Mouse (Mus musculus) neural tube, embryonic 11.5 days (tissue): ENCODE results near the gene Def8. TPM values are rescaled to one million over a fixed set of nuclear protein-coding genes. Genes with fewer than 3 reads are reported as not detected.
"Not testable (repeated sequence)": the region's sequence is repeated elsewhere in the genome, so short reads cannot be mapped to it uniquely, and the experiment has no call there.

ENCODE experiments used
- ATAC-seq: fragments of 200-750 bp; cut with Nextera tagmentation; 2 replicates; pipeline ENCODE4 v1.8.0; 2017; ENCODE audit warnings: moderate number of reproducible peaks, mild to moderate bottlenecking, moderate TSS enrichment, moderate library complexity; ENCODE audit not compliant: insufficient read depth, low FRiP score, low TSS enrichment
- DNase-seq: peaks from one replicate; pipeline ENCODE4 v3.0.0-alpha.2; 2015; ENCODE audit warnings: low spot score
- H3K27ac ChIP-seq: fragments of 300-500 bp; sonication (generic); 2 replicates; pipeline ENCODE4 v1.5.1; 2014; ENCODE audit warnings: low read depth, mild to moderate bottlenecking, low read length
- H3K27me3 ChIP-seq: fragments of 300-500 bp; sonication (generic); 2 replicates; pipeline ENCODE4 v1.6.1; 2014; ENCODE audit warnings: mild to moderate bottlenecking, low read length, mixed read lengths; ENCODE audit not compliant: control insufficient read depth, insufficient read depth
- H3K36me3 ChIP-seq: fragments of 300-500 bp; sonication (generic); 2 replicates; pipeline ENCODE4 v1.6.1; 2014; ENCODE audit warnings: mild to moderate bottlenecking, low read length, moderate library complexity, mixed read lengths; ENCODE audit not compliant: control insufficient read depth, insufficient read depth
- H3K4me1 ChIP-seq: fragments of 300-500 bp; sonication (generic); 2 replicates; pipeline ENCODE4 v1.6.1; 2014; ENCODE audit warnings: low read length, mixed read lengths; ENCODE audit not compliant: control insufficient read depth, insufficient read depth
- H3K4me2 ChIP-seq: fragments of 300-500 bp; sonication (generic); 2 replicates; pipeline ENCODE4 v1.6.1; 2014; ENCODE audit warnings: low read depth, mild to moderate bottlenecking, moderate library complexity
- H3K4me3 ChIP-seq: fragments of 300-500 bp; sonication (generic); 2 replicates; pipeline ENCODE4 v1.5.1; 2014; ENCODE audit warnings: low read depth, low read length
- H3K9ac ChIP-seq: fragments of 300-500 bp; sonication (generic); 2 replicates; pipeline ENCODE4 v1.6.1; 2014; ENCODE audit warnings: mild to moderate bottlenecking, low read length
- H3K9me3 ChIP-seq: fragments of 300-500 bp; sonication (generic); 2 replicates; pipeline ENCODE4 v1.6.1; 2016; ENCODE audit warnings: low read length; ENCODE audit not compliant: control insufficient read depth
- WGBS: fragments of 180-500 bp; shearing (Covaris S2); extraction: QIAGEN DNeasy Blood & Tissue Kit; methylation state at CpG from one replicate; pipeline ENCODE4 v1.1.7; 2014; 5-methylcytosine and 5-hydroxymethylcytosine counted together
- polyA plus RNA-seq: library from polyadenylated mRNA; unstranded; fragments of >200 nt; fragmentation: Nextera tagmentation; extraction: Ambion mirVana; gene quantifications from 2 replicates; pipeline ENCODE4 v1.2.1, GENCODE M21; 2014

The Def8 gene
- polyA plus RNA-seq, 1 experiment from 2014 or later = 41.7 TPM

DNA sequence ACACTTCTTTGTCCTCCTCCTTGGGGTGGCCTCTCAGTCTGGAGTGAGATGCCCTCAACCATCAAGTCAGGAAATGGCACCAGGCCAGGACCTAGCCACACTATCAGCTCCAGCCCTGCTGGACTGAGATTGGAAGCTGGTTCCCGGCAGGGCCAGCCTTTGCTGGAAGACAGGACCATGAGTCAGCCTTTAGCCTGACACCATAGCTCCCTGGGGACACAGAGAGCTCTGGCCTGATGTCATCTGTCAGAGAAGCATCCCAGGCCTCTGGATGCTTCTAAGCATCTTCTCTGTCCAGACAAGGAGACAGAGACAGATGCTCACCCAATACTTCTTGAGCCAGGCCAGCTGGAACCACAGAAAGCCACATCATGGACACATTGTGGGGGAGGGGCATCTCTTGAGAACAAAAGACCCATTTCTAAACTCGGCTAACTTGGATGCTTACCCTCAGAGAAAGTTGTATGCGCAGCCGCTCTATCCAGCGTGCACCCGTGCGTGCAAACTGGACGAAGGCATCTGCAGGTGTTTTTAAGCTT is 13.2 kb upstream of the Def8 start:
- no peaks in the 10 kb centered on the region; the same call in 1 of the 2 replicates for H3K4me1 ChIP-seq
- H3K27ac ChIP-seq = peak overlapping the region; percentile 95
- DNase-seq = peak; percentile 71

DNA sequence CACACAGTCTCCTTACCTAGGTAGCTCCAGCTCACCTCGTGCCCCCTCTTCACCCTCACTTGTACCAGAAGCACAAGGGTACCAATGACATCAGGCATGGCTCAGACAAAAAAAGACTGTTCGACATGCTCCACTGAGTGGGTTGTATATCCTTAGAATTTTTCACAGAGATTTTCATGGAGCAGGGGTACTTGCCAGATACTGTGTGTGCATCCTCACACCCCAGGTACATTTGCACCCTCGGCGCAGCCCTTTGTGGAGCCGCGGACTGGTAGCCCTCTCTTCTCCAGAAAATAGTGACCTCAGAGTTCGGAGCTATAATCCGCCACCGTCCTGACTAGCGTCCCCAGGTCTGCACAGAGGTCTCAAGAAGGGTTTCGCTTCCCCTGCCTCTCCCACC is 12.5 kb upstream of the Def8 start:
- Histone ChIP-seq H3K4me2 (peak overlapping the region; percentile 44), H3K4me3 (peak overlapping the region; percentile 71), H3K27ac (peak overlapping the region; percentile 95), H3K9me3 (no peaks in the 10 kb centered on the region), H3K36me3 (no peaks in the 10 kb centered on the region), H3K9ac (peak overlapping the region; percentile 91), H3K27me3 (peaks cover 7% of the 10 kb centered on the region), H3K4me1 (no peaks in the 10 kb centered on the region; the same call in 1 of the 2 replicates)
- no peak for ATAC-seq
- peak; percentile 49 for DNase-seq
- 6% methylated on average over 11 of the region's 11 CpGs for WGBS

More for the DNA sequence above, 13.2 kb upstream of the Def8 start:
- Histone ChIP-seq H3K9ac (peak overlapping the region; percentile 91), H3K27me3 (peaks cover 7% of the 10 kb centered on the region), H3K9me3 (no peaks in the 10 kb centered on the region), H3K4me2 (peak overlapping the region; percentile 44), H3K4me3 (peak overlapping the region; percentile 71), H3K36me3 (no peaks in the 10 kb centered on the region)
- no peak for ATAC-seq
- 54% methylated on average over 8 of the region's 8 CpGs for WGBS

DNA sequence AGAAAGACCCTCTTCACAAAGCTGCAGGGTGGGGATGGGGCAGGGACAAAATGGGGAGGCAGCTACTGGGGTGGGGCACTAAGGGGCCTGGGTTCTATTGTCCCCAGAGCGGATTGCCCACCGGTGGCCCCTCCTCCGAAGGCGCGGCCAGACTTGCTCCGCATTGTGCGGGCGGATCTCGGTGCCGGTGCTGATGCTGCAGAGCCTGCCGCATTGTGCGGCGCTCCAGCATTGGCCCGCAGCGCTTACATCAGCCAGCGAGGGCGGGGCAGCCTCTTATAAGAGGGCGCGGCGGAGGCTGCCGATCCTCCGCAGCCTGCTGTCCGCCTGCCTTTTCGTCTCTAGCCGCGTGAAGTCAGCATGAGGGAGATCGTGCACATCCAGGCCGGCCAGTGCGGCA is 12.1 kb upstream of the Def8 start, which contains the start of gene Tubb3:
Tubb3 (plus strand) TSS at position 179 of the 400 bp plus-strand sequence.
- peaks cover 7% of the 10 kb centered on the region for H3K27me3 ChIP-seq
- peak within 1 kb of the TSS; percentile 44 for H3K4me2 ChIP-seq
- no peaks in the 10 kb centered on the region; the same call in 1 of the 2 replicates for H3K4me1 ChIP-seq

DNA sequence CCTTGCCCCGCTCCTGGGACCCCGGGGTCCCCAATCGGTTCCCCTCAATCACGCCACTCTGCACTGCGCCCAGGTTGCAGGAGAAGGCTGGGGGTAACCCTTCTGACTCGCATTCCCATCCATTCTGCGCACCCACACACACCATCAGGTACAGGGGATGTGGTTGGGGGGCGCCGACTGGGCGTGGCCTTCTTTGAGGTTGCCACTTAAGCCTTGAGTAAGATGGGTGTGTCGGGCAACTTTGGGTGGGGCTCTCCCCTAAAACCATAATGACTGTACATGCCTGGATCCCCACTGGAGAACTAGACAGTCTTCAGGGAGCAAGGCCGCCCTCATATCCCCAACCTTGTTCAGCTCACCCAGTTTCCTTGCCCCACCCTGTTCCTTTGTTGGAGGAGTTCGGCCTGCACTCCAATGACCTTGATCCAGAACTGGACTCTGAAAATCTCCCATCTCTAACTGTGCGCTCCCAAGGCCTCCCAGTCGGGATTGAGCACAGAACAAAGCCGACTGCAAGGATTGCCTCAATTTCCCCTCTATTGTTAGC is 11.5 kb upstream of the Def8 start:
- H3K36me3 ChIP-seq = no peaks in the 10 kb centered on the region
- H3K4me1 ChIP-seq = no peaks in the 10 kb centered on the region; the same call in 1 of the 2 replicates
- DNase-seq (peak; percentile 61), ATAC-seq (peak; percentile 7)
- H3K27me3 ChIP-seq = peaks cover 7% of the 10 kb centered on the region
- H3K27ac ChIP-seq = peak overlapping the region; percentile 95
- H3K9me3 ChIP-seq = no peaks in the 10 kb centered on the region
- H3K4me2 ChIP-seq = peak overlapping the region; percentile 44
- H3K9ac ChIP-seq = peak overlapping the region; percentile 91
- H3K4me3 ChIP-seq = peak overlapping the region; percentile 71
- 3% methylated on average over 16 of the region's 16 CpGs for WGBS

More for the DNA sequence above, 12.1 kb upstream of the Def8 start, which contains the start of gene Tubb3:
- Histone ChIP-seq H3K36me3 (no peaks in the 10 kb centered on the region), H3K9ac (peak within 1 kb of the TSS; percentile 91), H3K27ac (peak within 1 kb of the TSS; percentile 95), H3K4me3 (peak within 1 kb of the TSS; percentile 71), H3K9me3 (no peaks in the 10 kb centered on the region)
- ATAC-seq (peak; percentile 85), DNase-seq (peak; percentile 93)
- under 1% methylated on average over 29 of the region's 29 CpGs for whole genome bisulfite sequencing

DNA sequence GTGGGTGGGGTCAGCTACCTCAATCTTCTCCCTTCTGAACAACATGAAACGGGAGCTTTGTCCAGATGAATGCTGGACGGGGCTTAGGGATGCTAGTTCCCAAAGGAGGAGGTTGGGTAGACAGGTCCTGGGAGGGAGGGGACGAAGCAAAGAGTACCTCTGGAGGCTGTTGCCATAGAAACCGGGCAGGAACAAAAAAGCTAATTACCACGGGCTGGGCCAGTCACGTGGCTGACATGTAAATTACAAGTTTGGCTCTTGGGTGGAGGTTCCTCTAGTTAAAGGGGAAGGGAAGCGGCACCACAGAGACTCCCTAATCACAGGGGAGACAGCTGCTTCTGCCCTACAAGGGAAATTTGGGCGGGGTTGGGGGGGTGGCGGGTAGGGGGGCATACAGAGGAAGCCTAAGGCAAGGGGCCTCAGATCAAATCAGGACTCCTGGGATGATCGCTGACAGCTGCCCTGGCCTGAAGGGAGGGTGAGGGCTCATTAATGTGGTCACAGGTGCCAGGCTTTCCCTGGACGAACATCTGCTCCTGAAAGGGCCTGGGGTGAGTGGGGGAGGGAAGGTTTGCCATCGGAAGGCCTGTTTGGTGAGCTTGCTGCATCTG is 10.7 kb upstream of the Def8 start:
- Histone ChIP-seq H3K9me3 (no peaks in the 10 kb centered on the region), H3K4me1 (no peaks in the 10 kb centered on the region; the same call in 1 of the 2 replicates), H3K9ac (peak overlapping the region; percentile 91), H3K4me3 (peak overlapping the region; percentile 71), H3K27ac (peak overlapping the region; percentile 95), H3K36me3 (no peaks in the 10 kb centered on the region), H3K27me3 (peaks cover 7% of the 10 kb centered on the region), H3K4me2 (peak overlapping the region; percentile 44)
- ATAC-seq (peak; percentile 48), DNase-seq (peak; percentile 77)
- under 1% methylated on average over 12 of the region's 12 CpGs for WGBS

DNA sequence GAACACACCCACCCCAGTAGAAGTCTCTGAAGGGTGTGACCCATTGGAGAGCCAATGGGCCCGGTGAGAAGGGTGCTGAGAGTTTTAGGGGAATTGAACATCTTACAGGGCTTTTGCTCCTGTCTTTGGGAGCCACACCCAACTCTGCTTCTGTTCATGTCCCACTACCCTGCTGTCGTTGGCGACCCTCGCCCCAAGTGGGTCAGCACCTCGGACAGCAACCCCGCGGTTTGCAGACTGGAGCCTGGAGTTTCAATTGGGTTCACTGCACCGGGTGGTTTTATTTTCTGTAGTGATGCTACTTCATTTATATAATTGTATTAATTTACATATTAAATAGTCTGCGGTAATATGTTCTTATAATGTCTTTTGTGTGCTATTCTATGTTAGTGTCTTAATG is 9.1 kb upstream of the Def8 start:
- H3K27ac ChIP-seq = no peak overlapping the region
- peak overlapping the region; percentile 44 for H3K4me2 ChIP-seq
- 9% methylated on average over 9 of the region's 9 CpGs for WGBS
- DNase-seq (peak; percentile 47), ATAC-seq (no peak)
- peaks cover 7% of the 10 kb centered on the region for H3K27me3 ChIP-seq
- no peaks in the 10 kb centered on the region for H3K9me3 ChIP-seq
- no peaks in the 10 kb centered on the region; the same call in 1 of the 2 replicates for H3K36me3 ChIP-seq
- peak overlapping the region; percentile 71 for H3K4me3 ChIP-seq
- H3K4me1 ChIP-seq = no peaks in the 10 kb centered on the region; the same call in 1 of the 2 replicates
- H3K9ac ChIP-seq = peak overlapping the region; percentile 91

DNA sequence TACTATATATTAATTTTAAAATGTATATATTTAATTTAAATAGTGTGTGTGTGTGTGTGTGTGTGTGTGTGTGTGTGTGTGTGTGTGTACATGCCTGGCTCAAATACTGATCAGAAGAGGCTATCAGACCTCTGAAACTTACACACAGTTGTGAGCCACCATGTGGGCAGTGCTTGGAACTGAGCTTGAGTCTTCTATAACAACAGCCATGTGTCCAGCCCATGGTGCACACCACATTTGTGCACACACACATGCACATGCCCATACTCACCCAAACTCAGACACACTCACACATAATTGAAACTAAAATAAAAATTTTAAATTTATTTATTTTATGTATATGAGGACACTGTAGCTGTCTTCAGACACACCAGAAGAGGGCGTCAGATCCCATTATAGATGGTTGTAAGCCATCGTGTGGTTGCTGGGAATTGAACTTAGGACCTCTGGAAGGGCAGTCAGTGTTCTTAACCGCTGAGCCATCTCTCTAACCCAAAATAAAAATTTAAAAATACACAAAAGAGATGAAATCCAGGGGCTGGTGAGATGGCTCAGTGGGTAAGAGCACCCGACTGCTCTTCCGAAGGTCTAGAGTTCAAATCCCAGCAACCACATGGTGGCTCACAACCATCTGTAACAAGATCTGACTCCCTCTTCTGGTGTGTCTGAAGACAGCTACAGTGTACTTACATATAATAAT is 8.2 kb upstream of the Def8 start:
- Histone ChIP-seq H3K4me3 (peak overlapping the region; percentile 71; the same call in 1 of the 2 replicates), H3K4me2 (0 out of 2 replicates have a peak overlapping the region, but pooled peaks have one; percentile 11)
- ATAC-seq, DNase-seq, H3K9me3 ChIP-seq, H3K27me3 ChIP-seq, H3K27ac ChIP-seq, H3K4me1 ChIP-seq, H3K9ac ChIP-seq, H3K36me3 ChIP-seq: not testable (repeated sequence)
- WGBS = 82% methylated on average over 5 of the region's 5 CpGs
